Mouse (Mus musculus): ENCODE measurements around the gene Abhd17a. TPM values are rescaled to one million over a fixed set of nuclear protein-coding genes. Genes with fewer than 3 reads are reported as not detected.
"Not testable (repeated sequence)": the region's sequence is repeated elsewhere in the genome, so short reads cannot be mapped to it uniquely, and the experiment has no call there.

Abhd17a gene
- polyA plus RNA-seq, 1 experiment from 2014 or later = 105 TPM

DNA sequence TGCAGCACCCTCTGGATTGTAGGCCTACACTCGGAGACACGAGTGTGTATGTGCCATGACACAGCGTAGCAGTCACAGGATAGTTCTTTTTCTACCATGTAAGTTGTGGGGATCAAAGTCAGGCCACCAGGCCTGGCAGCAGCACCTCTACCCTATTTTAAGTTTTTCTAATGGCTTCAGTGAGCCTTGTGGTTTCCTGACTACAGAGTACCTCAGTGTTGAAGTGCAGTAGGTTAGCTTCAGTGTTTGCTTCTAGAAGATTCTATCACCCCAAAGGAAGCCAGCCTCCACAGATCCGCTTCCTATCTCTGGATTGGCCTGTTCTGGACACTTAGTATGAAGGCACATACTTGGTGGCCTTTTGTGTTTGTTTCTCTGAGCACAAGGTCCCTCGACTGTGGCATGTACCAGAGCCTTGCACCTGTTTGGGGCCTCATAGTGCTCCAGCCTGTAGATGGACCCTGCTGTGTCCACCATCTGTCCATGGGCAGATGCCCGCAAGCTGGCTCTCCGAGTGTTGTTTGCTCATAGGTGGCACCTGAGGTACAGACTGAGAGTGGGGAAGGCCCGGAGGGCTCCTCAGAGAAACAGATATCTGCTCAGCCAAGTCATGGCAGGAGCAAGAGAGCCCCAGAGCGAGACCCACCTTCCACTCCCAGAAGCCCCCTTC, 20.1 kb upstream of the Abhd17a start:
- no peak overlapping the region for H3K27ac ChIP-seq (ENCODE audit: low read length)
- H3K4me3 ChIP-seq (ENCODE audit: low read depth, low read length) = no peak overlapping the region
- no peaks in the 10 kb centered on the region for H3K9me3 ChIP-seq (ENCODE audit: low read length)
- DNase-seq (ENCODE audit: low spot score) = no peak
- H3K4me1 ChIP-seq (ENCODE audit: insufficient read depth, low read depth, low read length) = no peaks in the 10 kb centered on the region
- H3K4me2 ChIP-seq (replicated peaks; ENCODE audit: low read depth, low read length) = no peak overlapping the region
- no peak for ATAC-seq
- no peak for TF ChIP-seq CTCF (IDR thresholded peaks at IDR 0.05)
- no peak for TF ChIP-seq EP300 (IDR thresholded peaks at IDR 0.05)
- 90% methylated on average over 9 of the region's 9 CpGs for WGBS
- peaks cover 13% of the 10 kb centered on the region; the same call in 1 of the 2 replicates for H3K36me3 ChIP-seq (ENCODE audit: insufficient read depth, low read length)
- no peaks in the 10 kb centered on the region for H3K27me3 ChIP-seq (replicated peaks; ENCODE audit: insufficient read depth, low read length)
- H3K9ac ChIP-seq (replicated peaks; ENCODE audit: low read depth) = no peak overlapping the region

DNA sequence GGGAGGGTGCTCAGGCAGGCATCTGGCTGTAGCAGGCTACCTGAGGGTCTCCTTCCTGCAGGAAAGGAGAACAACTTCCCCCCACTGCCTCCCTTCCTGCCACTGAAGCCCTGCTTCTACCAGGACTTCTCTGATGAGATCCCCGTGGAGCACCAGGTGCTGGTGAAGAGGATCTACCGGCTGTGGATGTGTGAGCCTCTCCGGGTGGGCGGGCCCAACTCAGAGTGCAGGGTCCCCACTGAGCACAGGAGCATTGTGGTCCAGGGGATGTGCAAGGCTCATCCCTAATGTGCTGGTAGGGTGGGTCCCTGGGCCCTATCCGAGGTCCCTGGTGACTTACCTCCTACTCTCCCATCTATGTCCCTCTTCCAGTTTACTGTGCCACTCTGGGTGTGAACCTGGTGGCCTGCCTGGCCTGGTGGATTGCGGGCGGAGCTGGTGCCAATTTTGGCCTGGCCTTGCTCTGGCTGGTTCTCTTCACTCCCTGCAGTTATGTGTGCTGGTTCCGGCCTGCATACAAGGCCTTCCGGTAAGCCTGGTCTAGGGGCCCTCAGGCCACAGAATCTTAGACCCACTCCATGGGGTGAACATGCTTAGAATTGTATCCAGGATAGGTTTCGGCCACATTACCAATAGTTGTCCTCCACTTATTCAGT, 19.3 kb upstream of the Abhd17a start:
- DNase-seq (ENCODE audit: low spot score) (no peak), ATAC-seq (no peak)
- Histone ChIP-seq H3K4me1 (ENCODE audit: insufficient read depth, low read depth, low read length) (no peaks in the 10 kb centered on the region), H3K4me3 (ENCODE audit: low read depth, low read length) (no peak overlapping the region), H3K36me3 (ENCODE audit: insufficient read depth, low read length) (peaks cover 6% of the 10 kb centered on the region; the same call in 1 of the 2 replicates), H3K27ac (ENCODE audit: low read length) (no peak overlapping the region), H3K27me3 (replicated peaks; ENCODE audit: insufficient read depth, low read length) (no peaks in the 10 kb centered on the region), H3K9ac (replicated peaks; ENCODE audit: low read depth) (no peak overlapping the region), H3K4me2 (replicated peaks; ENCODE audit: low read depth, low read length) (no peak overlapping the region), H3K9me3 (ENCODE audit: low read length) (no peaks in the 10 kb centered on the region)
- no peak for TF ChIP-seq EP300 (IDR thresholded peaks at IDR 0.05)
- no peak for TF ChIP-seq CTCF (IDR thresholded peaks at IDR 0.05)
- 88% methylated on average over 10 of the region's 10 CpGs for WGBS

DNA sequence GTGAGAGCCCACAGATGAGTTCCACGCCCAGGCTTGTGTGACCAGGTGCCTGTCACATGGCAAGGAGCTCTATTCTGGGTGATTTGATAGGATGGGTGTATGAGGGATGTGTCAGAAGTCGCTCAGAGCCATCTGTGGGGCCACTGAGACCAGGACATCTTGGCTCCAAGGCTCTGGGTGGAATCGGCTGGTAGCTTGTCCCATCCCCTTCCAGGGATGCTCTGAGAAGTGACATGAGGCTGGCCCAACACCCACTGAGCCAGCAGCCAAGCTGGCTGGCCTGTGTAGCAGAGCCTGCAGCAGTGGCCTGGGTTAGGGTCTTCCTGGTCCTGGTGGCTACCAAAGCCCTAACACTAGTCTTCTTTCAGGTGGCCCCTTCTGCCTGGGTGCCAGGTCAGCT, 18.3 kb upstream of the Abhd17a start:
- Histone ChIP-seq H3K4me2 (replicated peaks; ENCODE audit: low read depth, low read length) (no peak overlapping the region), H3K9ac (replicated peaks; ENCODE audit: low read depth) (no peak overlapping the region), H3K27ac (ENCODE audit: low read length) (no peak overlapping the region), H3K4me3 (ENCODE audit: low read depth, low read length) (no peak overlapping the region), H3K4me1 (ENCODE audit: insufficient read depth, low read depth, low read length) (peaks cover 6% of the 10 kb centered on the region; the same call in 1 of the 2 replicates), H3K9me3 (ENCODE audit: low read length) (no peaks in the 10 kb centered on the region), H3K27me3 (replicated peaks; ENCODE audit: insufficient read depth, low read length) (no peaks in the 10 kb centered on the region), H3K36me3 (ENCODE audit: insufficient read depth, low read length) (peaks cover 6% of the 10 kb centered on the region; the same call in 1 of the 2 replicates)
- 90% methylated on average over 3 of the region's 3 CpGs for WGBS
- TF ChIP-seq EP300 (IDR thresholded peaks at IDR 0.05) (no peak), CTCF (IDR thresholded peaks at IDR 0.05) (no peak)
- ATAC-seq (no peak), DNase-seq (ENCODE audit: low spot score) (no peak)

DNA sequence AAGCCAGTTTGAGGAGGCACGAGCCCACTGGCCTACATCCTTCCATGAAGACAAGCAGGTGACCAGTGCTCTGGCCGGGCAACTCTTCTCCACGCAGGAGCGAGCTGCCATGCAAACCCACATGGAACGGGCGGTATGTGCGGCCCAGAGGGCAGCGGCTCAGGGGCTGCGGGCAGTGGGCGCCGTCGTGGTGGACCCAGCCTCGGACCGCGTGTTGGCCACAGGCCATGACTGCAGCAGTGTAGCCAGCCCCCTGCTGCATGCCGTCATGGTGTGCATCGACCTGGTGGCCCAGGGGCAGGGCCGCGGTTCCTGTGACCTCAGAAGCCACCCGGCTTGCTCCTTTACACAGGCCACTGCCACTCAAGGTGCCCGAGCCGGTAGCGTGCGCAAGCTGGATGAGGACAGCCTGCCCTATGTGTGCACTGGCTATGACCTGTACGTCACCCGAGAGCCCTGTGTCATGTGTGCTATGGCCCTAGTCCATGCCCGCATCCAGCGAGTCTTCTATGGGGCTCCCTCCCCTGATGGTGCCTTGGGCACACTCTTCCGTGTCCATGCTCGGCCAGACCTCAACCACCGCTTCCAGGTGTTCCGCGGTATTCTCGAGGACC, 16.7 kb upstream of the Abhd17a start:
- H3K27ac ChIP-seq (ENCODE audit: low read length) = no peak overlapping the region
- H3K9ac ChIP-seq (replicated peaks; ENCODE audit: low read depth) = no peak overlapping the region
- peaks cover 12% of the 10 kb centered on the region; the same call in 1 of the 2 replicates for H3K4me1 ChIP-seq (ENCODE audit: insufficient read depth, low read depth, low read length)
- no peak for ATAC-seq
- H3K4me2 ChIP-seq (replicated peaks; ENCODE audit: low read depth, low read length) = no peak overlapping the region
- peaks cover 6% of the 10 kb centered on the region; the same call in 1 of the 2 replicates for H3K36me3 ChIP-seq (ENCODE audit: insufficient read depth, low read length)
- H3K27me3 ChIP-seq (replicated peaks; ENCODE audit: insufficient read depth, low read length) = no peaks in the 10 kb centered on the region
- H3K9me3 ChIP-seq (ENCODE audit: low read length) = no peaks in the 10 kb centered on the region
- no peak for TF ChIP-seq CTCF (IDR thresholded peaks at IDR 0.05)
- TF ChIP-seq EP300 (IDR thresholded peaks at IDR 0.05) = no peak
- H3K4me3 ChIP-seq (ENCODE audit: low read depth, low read length) = no peak overlapping the region
- DNase-seq (ENCODE audit: low spot score) = no peak
- WGBS = 95% methylated on average over 34 of the region's 34 CpGs

DNA sequence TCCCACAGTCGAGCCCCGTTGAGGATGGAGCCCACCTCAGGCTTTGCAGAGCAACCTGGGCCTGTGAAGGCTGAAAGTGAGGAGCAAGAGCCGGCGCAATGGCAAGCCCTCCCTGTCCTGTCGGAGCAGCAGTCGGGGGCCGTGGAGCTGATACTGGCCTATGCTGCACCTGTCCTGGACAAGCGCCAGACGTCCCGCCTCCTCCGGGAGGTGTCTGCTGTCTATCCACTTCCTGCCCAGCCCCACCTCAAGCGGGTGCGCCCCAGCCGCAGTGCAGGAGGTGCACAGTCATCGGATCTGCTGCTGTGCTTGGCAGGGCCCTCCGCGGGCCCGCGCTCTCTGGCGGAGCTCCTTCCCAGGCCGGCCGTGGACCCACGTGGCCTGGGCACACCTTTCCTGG, 16.2 kb upstream of the Abhd17a start:
- ATAC-seq = no peak
- H3K27me3 ChIP-seq (replicated peaks; ENCODE audit: insufficient read depth, low read length) = no peaks in the 10 kb centered on the region
- no peak overlapping the region for H3K27ac ChIP-seq (ENCODE audit: low read length)
- 88% methylated on average over 21 of the region's 23 CpGs for WGBS
- H3K4me3 ChIP-seq (ENCODE audit: low read depth, low read length) = no peak overlapping the region
- H3K4me2 ChIP-seq (replicated peaks; ENCODE audit: low read depth, low read length) = no peak overlapping the region
- H3K9me3 ChIP-seq (ENCODE audit: low read length) = no peaks in the 10 kb centered on the region
- H3K36me3 ChIP-seq (ENCODE audit: insufficient read depth, low read length) = peaks cover 6% of the 10 kb centered on the region; the same call in 1 of the 2 replicates
- peaks cover 12% of the 10 kb centered on the region; the same call in 1 of the 2 replicates for H3K4me1 ChIP-seq (ENCODE audit: insufficient read depth, low read depth, low read length)
- no peak for DNase-seq (ENCODE audit: low spot score)
- H3K9ac ChIP-seq (replicated peaks; ENCODE audit: low read depth) = no peak overlapping the region
- TF ChIP-seq CTCF (IDR thresholded peaks at IDR 0.05) = no peak
- TF ChIP-seq EP300 (IDR thresholded peaks at IDR 0.05) = no peak

DNA sequence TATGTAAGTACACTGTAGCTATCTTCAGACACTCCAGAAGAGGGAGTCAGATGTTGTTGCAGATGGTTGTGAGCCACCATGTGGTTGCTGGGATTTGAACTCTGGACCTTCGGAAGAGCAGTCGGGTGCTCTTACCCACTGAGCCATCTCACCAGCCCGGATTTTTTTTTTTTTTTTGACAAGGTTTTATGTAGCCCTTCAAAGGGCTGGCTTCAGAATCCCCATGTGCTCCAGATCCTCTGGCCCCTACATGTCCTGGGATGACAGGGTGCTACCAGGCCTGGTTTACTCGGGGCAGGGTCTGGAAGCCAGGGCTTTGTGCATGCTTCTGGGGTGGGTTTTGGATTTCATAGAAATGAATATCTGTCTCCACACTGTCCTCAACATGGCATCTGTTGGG, 15.6 kb upstream of the Abhd17a start, which contains the start of gene Gm49322:
Gm49322 (plus strand) TSS at position 301 of the 400 bp plus-strand sequence.
- H3K9me3 ChIP-seq (ENCODE audit: low read length); H3K27me3 ChIP-seq (replicated peaks; ENCODE audit: insufficient read depth, low read length); ATAC-seq; DNase-seq (ENCODE audit: low spot score); H3K36me3 ChIP-seq (ENCODE audit: insufficient read depth, low read length); H3K27ac ChIP-seq (ENCODE audit: low read length); H3K9ac ChIP-seq (replicated peaks; ENCODE audit: low read depth); H3K4me2 ChIP-seq (replicated peaks; ENCODE audit: low read depth, low read length); H3K4me3 ChIP-seq (ENCODE audit: low read depth, low read length): not testable (repeated sequence)
- WGBS = 73% methylated on average over 2 of the region's 4 CpGs
- H3K4me1 ChIP-seq (ENCODE audit: insufficient read depth, low read depth, low read length) = peaks cover 12% of the 10 kb centered on the region; the same call in 1 of the 2 replicates
